Mouse (Mus musculus) embryonic facial prominence, embryonic 14.5 days (tissue): ENCODE measurements around the gene Palm. TPM values are rescaled to one million over a fixed set of nuclear protein-coding genes. Genes with fewer than 3 reads are reported as not detected.

Source experiments
- ATAC-seq: fragments of 200-750 bp; cut with Nextera tagmentation; 2 replicates; pipeline ENCODE4 v1.8.0; 2017; ENCODE audit warnings: low read depth, moderate number of reproducible peaks, moderate TSS enrichment
- DNase-seq: peaks from one replicate; pipeline ENCODE4 v3.0.0-alpha.2; 2015; ENCODE audit warnings: low spot score
- H3K27ac ChIP-seq: fragments of 300-500 bp; sonication (generic); replicated peaks from 2 replicates; pipeline ENCODE4 v1.5.1; 2014; ENCODE audit warnings: low read depth, mild to moderate bottlenecking, low read length, moderate library complexity
- H3K27me3 ChIP-seq: fragments of 300-500 bp; sonication (generic); replicated peaks from 2 replicates; pipeline ENCODE4 v1.6.1; 2014; ENCODE audit warnings: low read length; ENCODE audit not compliant: control insufficient read depth, insufficient read depth
- H3K36me3 ChIP-seq: fragments of 300-500 bp; sonication (generic); 2 replicates; pipeline ENCODE4 v1.6.1; 2014; ENCODE audit warnings: low read length, mixed read lengths; ENCODE audit not compliant: control insufficient read depth, insufficient read depth
- H3K4me1 ChIP-seq: fragments of 300-500 bp; sonication (generic); 2 replicates; pipeline ENCODE4 v1.6.1; 2014; ENCODE audit warnings: antibody characterized with exemption, low read length; ENCODE audit not compliant: control insufficient read depth, insufficient read depth
- H3K4me2 ChIP-seq: fragments of 300-500 bp; sonication (generic); 2 replicates; pipeline ENCODE4 v1.6.1; 2014; ENCODE audit warnings: low read depth, mild to moderate bottlenecking, low read length, moderate library complexity, mixed read lengths
- H3K4me3 ChIP-seq: fragments of 300-500 bp; sonication (generic); 2 replicates; pipeline ENCODE4 v1.5.1; 2014; ENCODE audit warnings: low read depth, mild to moderate bottlenecking, low read length
- H3K9ac ChIP-seq: fragments of 300-500 bp; sonication (generic); 2 replicates; pipeline ENCODE4 v1.6.1; 2014; ENCODE audit warnings: low read depth, mild to moderate bottlenecking, low read length, moderate library complexity, mixed read lengths
- H3K9me3 ChIP-seq: fragments of 300-500 bp; sonication (generic); 2 replicates; pipeline ENCODE4 v1.6.1; 2016; ENCODE audit warnings: low read length; ENCODE audit not compliant: control insufficient read depth
- WGBS: fragments of 180-500 bp; shearing (Covaris S2); extraction: QIAGEN DNeasy Blood & Tissue Kit; methylation state at CpG from one replicate; pipeline ENCODE4 v1.1.7; 2014; 5-methylcytosine and 5-hydroxymethylcytosine counted together
- polyA plus RNA-seq: library from polyadenylated mRNA; unstranded; fragments of >200 nt; fragmentation: Nextera tagmentation; extraction: Ambion mirVana; gene quantifications from 2 replicates; pipeline ENCODE4 v1.2.1, GENCODE M21; 2014

The Palm gene
- polyA plus RNA-seq, 1 experiment from 2014 or later, result 62.5 TPM

DNA sequence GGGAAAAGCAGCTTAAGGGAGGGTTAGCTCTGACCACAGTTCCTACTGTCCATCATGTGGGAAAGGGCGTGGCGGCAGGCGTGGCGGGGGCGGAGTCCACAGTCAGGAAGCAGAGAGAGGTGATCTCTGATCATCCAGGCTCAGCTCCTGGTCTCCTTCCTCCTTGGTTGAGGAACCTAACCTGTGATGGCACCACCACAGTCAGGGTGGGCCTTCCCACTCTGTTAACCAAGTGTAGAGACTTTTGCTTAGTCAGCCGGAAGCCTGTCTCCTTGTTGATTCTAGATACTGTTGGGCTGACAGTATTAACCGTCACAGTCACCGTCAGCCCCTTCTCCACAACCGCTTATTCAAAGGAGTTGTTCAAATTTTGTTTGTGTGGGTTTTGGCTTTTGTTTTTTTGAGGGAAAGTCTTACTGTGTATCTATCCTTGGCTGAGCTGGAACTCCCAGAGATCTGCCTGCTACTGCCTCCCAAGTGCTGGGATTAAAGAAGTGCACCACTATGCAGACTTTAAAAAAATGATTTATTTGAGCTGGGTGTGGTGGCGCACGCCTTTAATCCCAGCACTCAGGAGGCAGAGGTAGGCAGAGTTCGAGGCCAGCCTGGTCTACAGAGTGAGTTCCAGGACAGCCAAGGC, 5.0 kb downstream of the Palm start:
- DNase-seq (no peak), ATAC-seq (no peak)
- no peaks in the 10 kb centered on the region for H3K27me3 ChIP-seq
- H3K9me3 ChIP-seq, result no peaks in the 10 kb centered on the region
- WGBS, result 92% methylated on average over 12 of the region's 12 CpGs
- H3K4me2 ChIP-seq, result no peak overlapping the region
- H3K27ac ChIP-seq, result no peak overlapping the region
- peaks cover 26% of the 10 kb centered on the region for H3K4me1 ChIP-seq
- H3K4me3 ChIP-seq, result no peak overlapping the region
- H3K9ac ChIP-seq, result no peak overlapping the region
- H3K36me3 ChIP-seq, result 0 out of 2 replicates have a peak, but pooled peaks cover 4% of the 10 kb centered on the region

DNA sequence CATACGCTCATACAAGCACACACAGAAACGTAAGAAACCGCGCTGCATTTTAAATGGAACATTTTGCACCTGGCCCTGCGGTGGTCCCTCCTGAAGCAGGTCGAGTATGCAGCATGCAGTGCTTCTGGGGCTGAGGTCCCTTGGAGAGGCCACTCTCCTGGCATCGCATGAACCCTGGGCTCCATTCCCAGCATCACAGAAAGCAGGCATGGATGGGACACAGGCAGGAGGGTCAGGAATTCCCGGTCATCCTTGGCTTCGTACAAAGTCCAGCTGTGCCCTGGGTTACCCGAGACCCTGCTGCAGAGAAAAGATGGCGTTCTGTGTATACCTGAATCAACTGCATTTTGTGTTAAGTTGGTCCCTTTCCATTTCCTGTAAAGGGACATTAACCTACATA, 7.1 kb downstream of the Palm start:
- H3K27ac ChIP-seq, result no peak overlapping the region
- no peak overlapping the region for H3K9ac ChIP-seq
- H3K36me3 ChIP-seq, result 0 out of 2 replicates have a peak, but pooled peaks cover 4% of the 10 kb centered on the region
- H3K4me3 ChIP-seq, result no peak overlapping the region
- H3K4me2 ChIP-seq, result no peak overlapping the region
- no peaks in the 10 kb centered on the region for H3K27me3 ChIP-seq
- no peak for DNase-seq
- H3K9me3 ChIP-seq, result no peaks in the 10 kb centered on the region
- 70% methylated on average over 10 of the region's 11 CpGs for WGBS
- H3K4me1 ChIP-seq, result peaks cover 23% of the 10 kb centered on the region
- ATAC-seq, result no peak

DNA sequence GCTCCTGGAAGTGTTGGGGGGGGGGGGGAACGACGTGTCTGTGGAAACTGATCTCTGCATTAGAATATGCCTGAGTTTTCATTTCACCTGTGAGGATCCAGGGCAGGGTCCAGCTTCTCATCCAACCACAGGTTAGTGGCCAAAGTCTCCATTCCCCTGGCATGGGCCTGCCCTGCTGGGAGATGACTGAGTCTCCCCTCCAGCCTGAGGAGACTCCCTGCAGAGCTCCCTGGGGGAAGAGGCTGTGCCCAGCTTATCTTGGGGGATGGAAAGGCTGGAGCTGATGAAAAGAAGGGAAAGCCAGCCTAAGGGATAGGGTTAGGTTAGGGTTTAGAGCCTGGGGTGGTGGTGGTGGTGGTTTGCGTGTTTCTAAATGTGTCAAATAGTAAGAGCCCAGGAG, 8.5 kb downstream of the Palm start:
- H3K27ac ChIP-seq, result no peak overlapping the region
- no peak overlapping the region for H3K4me3 ChIP-seq
- H3K27me3 ChIP-seq, result no peaks in the 10 kb centered on the region
- H3K4me1 ChIP-seq, result peaks cover 23% of the 10 kb centered on the region
- no peak overlapping the region for H3K9ac ChIP-seq
- 100% methylated on average over 1 of the region's 3 CpGs for WGBS
- H3K4me2 ChIP-seq, result no peak overlapping the region
- DNase-seq, result no peak
- H3K9me3 ChIP-seq, result no peaks in the 10 kb centered on the region
- H3K36me3 ChIP-seq, result 0 out of 2 replicates have a peak, but pooled peaks cover 4% of the 10 kb centered on the region
- ATAC-seq, result no peak

DNA sequence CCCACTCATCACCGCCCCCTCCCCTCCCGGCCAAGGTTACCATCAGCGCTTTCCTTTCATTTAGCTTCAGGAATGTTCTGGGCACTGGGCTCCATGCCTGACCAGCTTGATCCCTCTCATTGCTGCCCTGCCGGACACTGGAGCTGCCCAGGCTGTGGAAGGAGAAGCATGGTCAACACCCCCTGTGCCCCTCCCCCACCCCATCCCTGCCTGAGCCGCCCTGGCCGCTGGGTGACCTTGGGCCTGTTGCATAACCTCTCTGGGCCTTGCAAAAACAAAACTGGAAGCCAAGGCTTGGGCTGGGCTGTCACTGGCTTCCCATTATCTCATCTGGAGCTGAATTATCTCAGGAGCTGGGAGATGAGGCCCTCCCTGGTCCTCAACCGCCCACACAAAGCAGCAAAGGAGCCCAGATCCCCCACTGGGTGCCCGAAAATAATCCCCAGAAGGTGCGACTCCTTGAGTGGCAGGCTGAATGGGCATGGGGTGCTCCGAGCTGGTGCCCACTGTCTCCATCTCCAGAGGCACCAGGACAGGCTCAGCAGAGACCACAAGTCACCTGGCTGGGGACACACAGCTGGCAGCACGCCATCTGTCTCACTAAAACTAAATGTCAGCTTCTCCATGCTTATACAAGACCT, 9.1 kb downstream of the Palm start:
- Histone ChIP-seq H3K27me3 (no peaks in the 10 kb centered on the region), H3K4me3 (no peak overlapping the region), H3K36me3 (0 out of 2 replicates have a peak, but pooled peaks cover 7% of the 10 kb centered on the region), H3K27ac (peak overlapping the region; percentile 13), H3K9ac (0 out of 2 replicates have a peak overlapping the region, but pooled peaks have one; percentile 8), H3K4me2 (no peak overlapping the region), H3K9me3 (no peaks in the 10 kb centered on the region), H3K4me1 (peaks cover 19% of the 10 kb centered on the region)
- no peak for ATAC-seq
- DNase-seq, result no peak
- WGBS, result 55% methylated on average over 11 of the region's 11 CpGs

DNA sequence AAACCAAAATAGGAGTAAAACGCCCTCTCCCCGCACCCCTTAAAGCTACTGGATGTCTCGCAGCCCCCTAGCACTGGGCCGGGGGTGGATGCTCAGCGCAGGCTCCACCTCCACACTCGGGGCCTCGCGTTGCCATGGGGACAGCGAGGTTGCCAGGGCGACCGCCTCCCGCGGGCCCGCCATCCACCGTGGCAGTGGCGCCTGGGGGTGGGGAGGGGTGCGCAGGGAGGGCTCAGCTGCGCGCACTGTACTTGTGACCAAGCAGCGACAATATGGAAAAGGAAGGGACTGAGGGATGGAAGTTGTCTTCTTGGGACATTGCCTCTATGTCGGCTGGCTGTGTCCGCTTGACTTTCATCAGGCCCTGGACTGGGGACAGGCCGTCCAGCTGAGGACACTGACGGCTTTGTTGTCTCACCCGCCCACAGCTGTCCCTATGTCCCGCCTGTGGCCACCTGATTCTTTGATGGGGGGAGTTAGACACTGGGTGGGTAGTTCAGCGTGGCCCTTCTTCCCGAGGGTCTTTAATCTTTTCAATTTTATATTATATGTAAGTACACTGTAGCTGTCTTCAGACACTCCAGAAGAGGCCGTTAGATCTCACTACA, 10.4 kb downstream of the Palm start:
- WGBS, result 8% methylated on average over 25 of the region's 29 CpGs
- H3K4me2 ChIP-seq, result peak overlapping the region; percentile 41
- ATAC-seq (peak; percentile 88), DNase-seq (peak; percentile 78)
- H3K27me3 ChIP-seq, result no peaks in the 10 kb centered on the region
- no peak overlapping the region for H3K4me3 ChIP-seq
- no peaks in the 10 kb centered on the region for H3K9me3 ChIP-seq
- H3K4me1 ChIP-seq, result peaks cover 19% of the 10 kb centered on the region
- H3K36me3 ChIP-seq, result peaks cover 19% of the 10 kb centered on the region
- H3K9ac ChIP-seq, result peak overlapping the region; percentile 22
- H3K27ac ChIP-seq, result 0 out of 2 replicates have a peak overlapping the region, but pooled peaks have one; percentile 5

DNA sequence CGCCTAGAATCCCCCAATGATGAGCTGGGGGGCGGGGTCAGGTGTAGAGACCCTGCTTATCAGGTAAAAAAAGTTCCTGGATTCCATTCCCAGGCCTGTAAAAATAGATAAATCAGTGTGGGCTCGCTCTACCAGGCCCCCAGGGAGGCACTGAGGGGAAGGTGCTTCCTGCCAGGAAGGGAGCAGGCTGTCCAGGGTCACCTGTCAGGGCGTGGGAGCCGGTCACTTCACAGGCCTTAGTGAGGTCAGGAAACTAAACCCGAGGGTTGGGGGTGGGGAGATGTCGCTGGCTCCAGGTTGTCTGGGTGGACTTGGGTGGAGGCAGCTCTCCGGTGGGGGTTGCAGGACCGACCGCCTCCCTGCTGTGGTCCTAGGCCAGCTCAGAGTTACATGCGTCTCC, 12.3 kb downstream of the Palm start:
- no peak overlapping the region for H3K4me2 ChIP-seq
- 60% methylated on average over 9 of the region's 11 CpGs for WGBS
- ATAC-seq (no peak), DNase-seq (no peak)
- no peaks in the 10 kb centered on the region for H3K9me3 ChIP-seq
- no peak overlapping the region for H3K27ac ChIP-seq
- no peak overlapping the region for H3K9ac ChIP-seq
- no peak overlapping the region for H3K4me3 ChIP-seq
- peaks cover 31% of the 10 kb centered on the region for H3K36me3 ChIP-seq
- peaks cover 19% of the 10 kb centered on the region for H3K4me1 ChIP-seq
- no peaks in the 10 kb centered on the region for H3K27me3 ChIP-seq

DNA sequence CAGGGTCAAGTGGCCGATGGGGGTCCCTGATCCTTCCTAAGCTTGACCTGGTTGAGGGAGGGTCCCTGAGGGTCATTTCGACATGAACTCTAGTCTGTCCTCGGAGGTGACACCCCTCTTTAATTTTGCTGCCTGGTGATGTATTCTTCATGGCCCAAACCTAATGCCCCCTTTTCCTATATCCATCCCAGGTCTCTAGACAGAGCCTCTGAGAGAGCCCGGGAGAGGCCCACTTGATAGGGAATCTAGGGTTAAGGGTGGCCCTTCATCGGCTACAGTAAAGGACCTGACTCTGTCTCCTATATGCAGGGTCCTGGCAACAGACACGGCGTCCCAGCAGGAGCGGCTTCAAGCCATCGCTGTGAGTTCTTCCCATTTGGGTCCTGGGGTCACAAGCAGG, 13.0 kb downstream of the Palm start:
- Histone ChIP-seq H3K9ac (no peak overlapping the region), H3K9me3 (no peaks in the 10 kb centered on the region), H3K4me3 (no peak overlapping the region), H3K27ac (no peak overlapping the region), H3K36me3 (peaks cover 38% of the 10 kb centered on the region), H3K4me2 (no peak overlapping the region), H3K4me1 (peaks cover 19% of the 10 kb centered on the region), H3K27me3 (no peaks in the 10 kb centered on the region)
- 85% methylated on average over 9 of the region's 9 CpGs for WGBS
- ATAC-seq (no peak), DNase-seq (no peak)

DNA sequence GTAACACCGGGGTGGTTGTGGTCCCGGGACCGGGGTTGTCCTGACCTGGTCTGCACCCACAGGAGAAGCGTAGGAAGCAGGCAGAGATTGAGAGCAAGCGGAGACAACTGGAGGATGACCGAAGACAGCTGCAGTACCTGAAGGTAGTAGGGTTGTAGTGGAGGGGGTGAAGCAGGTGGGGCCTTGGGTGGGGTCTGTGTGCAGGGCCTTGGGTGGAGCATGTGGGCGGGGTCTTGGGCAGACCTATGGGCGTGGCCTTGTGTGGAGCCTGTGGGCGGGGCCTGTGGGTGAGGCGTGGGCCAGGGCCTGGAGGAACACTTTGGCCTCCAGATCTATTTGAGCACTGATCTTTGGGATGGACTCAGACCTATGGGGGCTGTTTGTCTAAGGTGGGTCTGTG, 13.6 kb downstream of the Palm start:
- Histone ChIP-seq H3K9me3 (no peaks in the 10 kb centered on the region), H3K27ac (no peak overlapping the region), H3K9ac (no peak overlapping the region), H3K4me3 (no peak overlapping the region), H3K27me3 (no peaks in the 10 kb centered on the region), H3K36me3 (peaks cover 42% of the 10 kb centered on the region), H3K4me1 (peaks cover 19% of the 10 kb centered on the region), H3K4me2 (no peak overlapping the region)
- ATAC-seq, result no peak
- no peak for DNase-seq
- 77% methylated on average over 10 of the region's 10 CpGs for WGBS
